Mouse (Mus musculus): ENCODE measurements around the gene Ffar1. TPM values are rescaled to one million over a fixed set of nuclear protein-coding genes. Genes with fewer than 3 reads are reported as not detected.
"Not testable (repeated sequence)": the region's sequence is repeated elsewhere in the genome, so short reads cannot be mapped to it uniquely, and the experiment has no call there.

Ffar1 gene
- polyA plus RNA-seq, 1 experiment from 2014 or later = not detected

DNA sequence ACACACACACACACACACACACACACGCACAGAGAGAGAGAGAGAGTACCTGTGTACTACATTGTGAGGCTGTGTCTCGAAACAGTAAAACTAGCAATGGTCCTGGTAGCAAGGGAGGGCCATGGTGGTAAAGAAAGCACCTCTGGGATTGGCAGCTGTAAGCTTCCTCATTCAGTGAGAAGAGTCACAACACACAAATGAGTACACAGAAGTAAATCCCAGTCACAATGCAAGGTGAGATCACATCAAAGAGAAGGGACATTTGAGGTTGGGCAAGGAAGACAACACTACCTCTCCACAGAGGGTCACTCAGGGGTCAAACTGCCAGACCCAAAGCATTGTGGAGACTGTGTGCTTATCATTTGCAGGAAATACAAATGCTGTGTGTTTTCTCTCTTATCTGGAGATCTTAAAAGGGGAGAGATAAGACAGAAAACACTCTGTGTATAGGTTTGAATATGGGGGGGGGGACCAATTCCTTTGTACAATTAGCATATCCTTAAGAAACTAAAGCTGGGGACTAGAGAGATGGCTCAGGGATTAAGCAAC, 14.8 kb downstream of the Ffar1 start:
- ATAC-seq (replicated peaks) = no peak
- no peak overlapping the region for H3K9ac ChIP-seq (replicated peaks)

DNA sequence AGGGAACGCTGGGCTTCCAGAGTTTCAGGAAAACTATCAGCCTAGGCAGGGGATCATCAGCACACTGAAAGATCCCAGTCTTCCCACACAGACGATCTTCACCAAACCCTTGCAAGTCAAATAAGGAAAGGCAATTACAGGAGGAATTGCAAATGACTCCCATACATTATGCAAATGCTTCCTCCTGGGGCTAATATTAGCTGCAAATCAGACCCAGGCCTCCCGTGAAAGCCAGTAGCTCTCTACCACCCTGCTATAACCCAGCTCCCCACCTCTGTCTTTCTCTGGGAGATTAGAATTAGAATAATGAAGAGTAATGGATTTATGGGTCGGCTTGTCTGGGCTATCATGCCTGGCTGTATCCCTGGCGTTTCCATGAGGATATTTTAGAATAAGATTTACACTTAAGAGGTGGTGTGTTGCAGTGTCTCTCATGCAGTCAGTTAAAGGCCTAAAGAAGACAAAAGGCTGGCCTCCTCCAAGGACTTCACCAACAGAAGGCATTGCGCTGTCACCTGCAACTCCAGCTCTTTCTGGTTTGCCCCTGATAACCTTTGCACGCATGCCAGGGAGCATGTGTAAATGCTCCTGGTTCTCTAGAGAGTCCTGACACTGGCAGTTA, 16.6 kb downstream of the Ffar1 start:
- no peak overlapping the region for H3K9ac ChIP-seq (replicated peaks)
- no peaks in the 10 kb centered on the region for H3K36me3 ChIP-seq
- peak overlapping the region; percentile 57; the same call in 1 of the 2 replicates for H3K27ac ChIP-seq (replicated peaks)
- no peak overlapping the region for H3K4me2 ChIP-seq (replicated peaks)
- no peaks in the 10 kb centered on the region for H3K27me3 ChIP-seq
- WGBS = 41% methylated on average over 7 of the region's 7 CpGs
- no peaks in the 10 kb centered on the region; the same call in 1 of the 2 replicates for H3K4me1 ChIP-seq
- ATAC-seq (replicated peaks) = no peak
- H3K4me3 ChIP-seq = no peak overlapping the region
- no peaks in the 10 kb centered on the region for H3K9me3 ChIP-seq

More for the DNA sequence above, 14.8 kb downstream of the Ffar1 start:
- no peaks in the 10 kb centered on the region for H3K9me3 ChIP-seq
- H3K4me3 ChIP-seq = no peak overlapping the region
- no peaks in the 10 kb centered on the region for H3K27me3 ChIP-seq
- H3K4me1 ChIP-seq = no peaks in the 10 kb centered on the region; the same call in 1 of the 2 replicates
- H3K4me2 ChIP-seq (replicated peaks) = no peak overlapping the region
- WGBS = 88% methylated on average over 2 of the region's 2 CpGs
- H3K36me3 ChIP-seq = no peaks in the 10 kb centered on the region
- H3K27ac ChIP-seq (replicated peaks) = no peak overlapping the region

DNA sequence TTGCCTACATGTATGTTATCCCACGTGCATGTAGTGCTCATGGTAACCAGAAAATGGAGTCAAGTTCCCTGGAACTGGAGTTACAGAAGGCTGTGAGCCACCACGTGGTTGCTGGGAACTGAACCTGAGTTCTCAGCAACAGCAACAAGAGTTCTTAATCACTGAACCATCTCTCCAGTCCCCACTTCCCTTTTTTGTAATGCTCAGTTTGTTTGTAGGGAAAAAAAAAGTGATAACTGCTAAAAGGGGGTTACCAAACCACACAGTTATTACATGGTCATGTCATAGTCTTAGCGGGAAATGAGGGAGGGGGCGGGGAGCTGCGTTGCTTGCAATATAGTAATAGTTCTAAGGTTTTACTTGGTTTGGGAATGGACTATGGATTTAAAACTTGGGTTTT, 19.3 kb downstream of the Ffar1 start:
- no peak for ATAC-seq (replicated peaks)
- Histone ChIP-seq H3K4me1 (no peaks in the 10 kb centered on the region; the same call in 1 of the 2 replicates), H3K4me2 (replicated peaks) (no peak overlapping the region), H3K27me3 (no peaks in the 10 kb centered on the region), H3K27ac (replicated peaks) (no peak overlapping the region), H3K4me3 (no peak overlapping the region), H3K9me3 (no peaks in the 10 kb centered on the region), H3K9ac (replicated peaks) (no peak overlapping the region), H3K36me3 (no peaks in the 10 kb centered on the region)
- 80% methylated on average over 5 of the region's 5 CpGs for WGBS

DNA sequence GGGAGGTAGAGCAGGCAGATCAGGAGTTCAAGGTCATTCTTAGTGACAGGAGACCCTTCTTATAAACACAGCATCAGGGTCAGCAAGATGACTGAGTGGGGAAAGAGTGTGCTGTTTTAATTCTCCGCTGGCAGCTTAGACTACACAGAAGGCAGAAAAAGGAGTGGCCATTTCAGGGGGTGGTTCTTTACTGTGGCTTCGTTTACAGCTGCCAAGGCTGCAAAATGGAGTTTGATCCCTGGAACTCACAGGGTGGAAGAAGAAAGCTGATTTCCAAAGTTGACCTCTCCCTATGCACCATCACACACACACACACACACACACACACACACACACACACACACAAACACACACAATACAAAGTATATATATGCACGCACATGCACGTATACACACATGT, 20.0 kb downstream of the Ffar1 start:
- no peak overlapping the region for H3K27ac ChIP-seq (replicated peaks)
- H3K9ac ChIP-seq (replicated peaks) = no peak overlapping the region
- ATAC-seq (replicated peaks) = no peak
- H3K9me3 ChIP-seq = no peaks in the 10 kb centered on the region
- H3K36me3 ChIP-seq = no peaks in the 10 kb centered on the region
- no peaks in the 10 kb centered on the region; the same call in 1 of the 2 replicates for H3K4me1 ChIP-seq
- H3K27me3 ChIP-seq = no peaks in the 10 kb centered on the region
- H3K4me3 ChIP-seq = no peak overlapping the region
- WGBS = 73% methylated on average over 4 of the region's 4 CpGs
- no peak overlapping the region for H3K4me2 ChIP-seq (replicated peaks)

DNA sequence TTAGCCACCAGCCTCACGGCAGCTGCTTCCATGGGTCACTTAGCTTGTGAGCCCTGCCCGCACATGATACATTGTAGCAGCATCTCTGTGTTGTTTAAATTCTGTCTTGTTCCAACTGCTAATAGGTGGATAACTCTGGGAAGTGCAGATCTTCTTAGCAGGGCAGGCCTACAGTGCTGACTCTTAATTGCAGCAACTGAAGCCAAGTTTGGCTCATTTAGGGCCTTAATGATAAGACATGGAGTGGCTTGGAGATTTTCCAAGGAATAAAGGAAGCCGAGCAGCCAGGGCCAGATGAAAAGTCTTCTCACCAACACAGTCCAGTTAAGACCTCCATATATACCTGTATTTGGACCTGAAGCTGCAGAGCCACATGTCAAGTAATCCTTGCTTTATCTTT, 21.1 kb downstream of the Ffar1 start:
- H3K4me3 ChIP-seq = no peak overlapping the region
- no peak for ATAC-seq (replicated peaks)
- 60% methylated on average over 3 of the region's 3 CpGs for WGBS

DNA sequence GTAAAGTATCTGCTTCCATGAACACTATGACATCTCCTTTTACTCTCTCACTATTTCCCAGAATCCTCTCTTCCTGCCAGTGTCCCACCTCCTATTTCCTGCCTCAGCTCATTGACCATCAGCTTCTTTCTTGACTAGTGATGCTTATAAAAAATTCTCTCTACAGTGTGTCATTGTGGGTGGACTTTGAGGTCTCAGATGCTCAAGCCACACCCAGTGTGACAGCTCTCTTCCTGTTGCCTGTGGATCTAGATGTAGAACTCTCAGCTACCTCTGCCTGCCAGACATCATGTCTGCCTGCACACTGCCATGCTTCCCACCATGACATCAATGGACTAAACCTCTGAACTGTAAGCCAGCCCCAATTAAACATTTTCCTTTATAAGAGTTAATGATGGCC, 24.1 kb downstream of the Ffar1 start:
- H3K9me3 ChIP-seq = no peaks in the 10 kb centered on the region
- no peaks in the 10 kb centered on the region for H3K36me3 ChIP-seq
- H3K4me1 ChIP-seq = no peaks in the 10 kb centered on the region
- H3K27me3 ChIP-seq = no peaks in the 10 kb centered on the region
- H3K4me2 ChIP-seq (replicated peaks) = no peak overlapping the region
- no peak overlapping the region for H3K4me3 ChIP-seq
- H3K27ac ChIP-seq (replicated peaks) = no peak overlapping the region
- no peak overlapping the region for H3K9ac ChIP-seq (replicated peaks)
- no peak for ATAC-seq (replicated peaks)

More for the DNA sequence above, 21.1 kb downstream of the Ffar1 start:
- Histone ChIP-seq H3K4me2 (replicated peaks) (no peak overlapping the region), H3K27ac (replicated peaks) (no peak overlapping the region), H3K9ac (replicated peaks) (no peak overlapping the region), H3K36me3 (no peaks in the 10 kb centered on the region), H3K4me1 (no peaks in the 10 kb centered on the region; the same call in 1 of the 2 replicates), H3K27me3 (no peaks in the 10 kb centered on the region), H3K9me3 (no peaks in the 10 kb centered on the region)

DNA sequence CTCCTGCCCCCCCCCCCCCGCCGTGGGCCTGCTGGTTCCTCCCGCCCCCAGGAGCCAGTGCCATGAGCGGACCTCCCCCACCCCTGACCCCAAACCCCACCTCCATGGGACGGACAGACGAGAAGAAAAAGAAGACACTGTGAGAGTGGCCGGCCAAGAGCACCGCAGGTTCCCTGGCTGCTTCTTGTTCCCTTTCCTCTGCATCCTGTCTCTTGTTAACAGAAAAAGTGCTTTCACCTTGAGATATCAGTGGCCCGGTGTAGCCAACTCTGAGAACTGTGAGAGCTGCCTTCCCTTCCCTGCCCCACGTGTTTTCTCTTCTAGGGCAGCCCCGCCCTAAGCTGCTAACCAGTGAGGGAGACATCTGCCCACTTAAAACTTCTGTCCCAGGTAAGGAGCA, 28.7 kb downstream of the Ffar1 start:
- H3K9me3 ChIP-seq; H3K4me1 ChIP-seq; H3K4me2 ChIP-seq (replicated peaks); H3K9ac ChIP-seq (replicated peaks); H3K27me3 ChIP-seq; ATAC-seq (replicated peaks); H3K36me3 ChIP-seq; H3K27ac ChIP-seq (replicated peaks); H3K4me3 ChIP-seq: not testable (repeated sequence)
- WGBS = 67% methylated on average over 10 of the region's 11 CpGs

DNA sequence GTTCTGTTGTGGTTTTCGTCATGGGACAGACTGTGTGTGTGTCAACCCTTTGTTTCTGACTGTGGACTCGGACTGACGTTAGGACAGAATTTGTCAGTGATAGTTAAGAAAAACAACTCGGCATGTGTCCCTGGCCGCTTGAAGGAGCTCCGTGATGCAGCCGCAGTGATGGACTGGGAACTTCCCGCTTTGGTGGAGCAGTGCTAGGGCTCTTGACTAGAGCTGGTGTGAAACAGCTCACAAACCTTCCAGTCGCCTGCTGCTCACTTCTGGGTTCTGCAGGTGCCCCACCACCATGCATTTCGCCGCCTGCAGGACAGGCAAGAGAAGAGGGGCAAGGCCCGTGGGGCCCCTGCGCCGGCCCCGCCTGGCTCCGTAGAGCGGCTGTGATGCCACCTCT, 29.1 kb downstream of the Ffar1 start:
- H3K9me3 ChIP-seq = no peaks in the 10 kb centered on the region
- H3K4me2 ChIP-seq (replicated peaks) = no peak overlapping the region
- 77% methylated on average over 17 of the region's 17 CpGs for WGBS
- H3K27ac ChIP-seq (replicated peaks) = no peak overlapping the region
- H3K9ac ChIP-seq (replicated peaks) = no peak overlapping the region
- H3K36me3 ChIP-seq = no peaks in the 10 kb centered on the region
- no peaks in the 10 kb centered on the region for H3K4me1 ChIP-seq
- ATAC-seq (replicated peaks) = no peak
- no peak overlapping the region for H3K4me3 ChIP-seq
- no peaks in the 10 kb centered on the region for H3K27me3 ChIP-seq

DNA sequence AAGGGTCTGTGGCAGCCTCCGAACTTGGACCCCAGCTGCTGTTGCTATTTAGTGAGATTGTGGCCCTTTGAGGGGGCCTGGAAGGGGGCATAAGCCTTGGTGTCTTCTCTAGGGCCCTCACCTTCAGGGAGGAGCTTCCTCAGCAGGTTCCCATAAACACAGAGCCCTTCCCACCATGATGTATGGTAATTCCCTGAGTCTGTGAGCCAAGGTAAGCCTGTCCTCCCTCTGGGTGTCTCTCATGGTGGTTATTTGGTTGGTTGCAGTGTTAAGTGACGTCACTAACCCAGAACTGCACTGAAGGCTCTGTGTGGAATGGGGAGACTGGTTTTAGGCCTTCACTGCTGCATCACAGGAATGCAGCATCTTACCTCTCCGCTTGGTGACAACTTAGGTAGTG, 31.9 kb downstream of the Ffar1 start:
- ATAC-seq (replicated peaks) = no peak
- H3K27me3 ChIP-seq = no peaks in the 10 kb centered on the region
- WGBS = 70% methylated on average over 3 of the region's 3 CpGs
- H3K4me3 ChIP-seq = no peak overlapping the region
- H3K4me1 ChIP-seq = no peaks in the 10 kb centered on the region
- no peaks in the 10 kb centered on the region for H3K9me3 ChIP-seq
- no peak overlapping the region for H3K9ac ChIP-seq (replicated peaks)
- no peak overlapping the region for H3K27ac ChIP-seq (replicated peaks)
- H3K4me2 ChIP-seq (replicated peaks) = no peak overlapping the region
- no peaks in the 10 kb centered on the region for H3K36me3 ChIP-seq

DNA sequence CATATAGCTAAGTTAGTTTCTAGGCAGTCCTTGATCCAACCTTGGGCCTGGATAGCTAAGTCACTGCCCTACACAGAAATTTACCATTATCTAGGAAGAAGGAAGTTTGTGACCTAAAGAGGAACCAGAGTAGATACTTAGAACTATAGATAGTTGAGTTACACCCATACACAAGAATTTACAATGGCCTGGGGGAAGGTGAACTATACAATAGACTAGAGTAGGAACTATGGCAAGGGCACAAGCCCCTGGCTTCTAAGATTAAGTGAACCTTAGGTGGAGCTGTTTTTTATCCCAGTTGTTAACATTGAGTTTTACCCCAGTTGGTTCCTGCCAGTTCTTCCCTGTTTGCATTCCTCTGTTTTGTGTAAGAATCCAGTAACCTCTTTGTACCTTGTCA, 32.5 kb downstream of the Ffar1 start:
- H3K27me3 ChIP-seq; H3K36me3 ChIP-seq; H3K27ac ChIP-seq (replicated peaks); H3K4me2 ChIP-seq (replicated peaks); H3K9me3 ChIP-seq; H3K4me1 ChIP-seq; H3K9ac ChIP-seq (replicated peaks); H3K4me3 ChIP-seq; ATAC-seq (replicated peaks): not testable (repeated sequence)

DNA sequence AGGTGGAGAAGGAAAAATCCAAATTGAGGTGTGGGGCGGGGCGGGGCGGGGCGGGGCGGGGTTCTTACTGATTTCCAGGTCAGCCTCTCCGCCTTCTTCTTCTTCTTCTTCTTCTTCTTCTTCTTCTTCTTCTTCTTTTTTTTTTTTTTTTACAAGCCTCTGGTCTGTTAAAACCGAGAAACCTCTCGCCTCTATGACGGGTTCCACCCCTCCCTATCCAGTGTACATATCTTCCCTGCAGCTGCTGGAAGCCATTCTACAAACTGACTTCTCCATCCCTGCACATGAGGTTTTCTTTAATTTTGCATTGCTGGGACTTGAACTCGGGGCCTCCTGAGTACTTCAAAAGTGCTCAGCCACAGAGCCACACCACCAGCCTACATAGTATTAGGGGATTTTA, 34.7 kb downstream of the Ffar1 start:
- no peak overlapping the region for H3K9ac ChIP-seq (replicated peaks)
- no peaks in the 10 kb centered on the region for H3K36me3 ChIP-seq
- ATAC-seq (replicated peaks) = no peak
- WGBS = 93% methylated on average over 10 of the region's 10 CpGs
- H3K4me1 ChIP-seq = no peaks in the 10 kb centered on the region
- H3K4me2 ChIP-seq (replicated peaks) = no peak overlapping the region
- H3K27me3 ChIP-seq = no peaks in the 10 kb centered on the region
- no peak overlapping the region for H3K4me3 ChIP-seq
- H3K27ac ChIP-seq (replicated peaks) = no peak overlapping the region
- H3K9me3 ChIP-seq = no peaks in the 10 kb centered on the region

DNA sequence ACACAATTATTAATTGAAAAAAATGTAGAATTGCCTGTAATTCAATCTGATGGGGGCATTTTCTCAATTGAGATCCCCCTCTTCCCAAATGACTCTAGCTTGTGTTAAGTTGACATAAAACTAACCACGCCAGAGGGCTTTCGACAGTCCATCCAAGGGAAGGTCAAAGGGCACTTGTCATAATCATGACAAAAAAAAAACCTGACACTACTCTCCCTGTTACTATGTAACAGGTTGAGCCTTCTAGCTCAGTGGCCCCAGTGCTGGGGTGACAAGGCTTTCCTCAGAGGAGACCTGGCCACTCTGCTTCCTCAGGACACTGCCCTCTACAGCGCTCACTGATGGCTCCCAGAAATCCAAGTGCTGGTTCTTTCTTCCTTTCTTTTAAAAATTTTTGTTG, 37.1 kb downstream of the Ffar1 start:
- Histone ChIP-seq H3K9ac (replicated peaks) (no peak overlapping the region), H3K36me3 (no peaks in the 10 kb centered on the region), H3K9me3 (no peaks in the 10 kb centered on the region), H3K27ac (replicated peaks) (no peak overlapping the region), H3K4me1 (no peaks in the 10 kb centered on the region), H3K4me2 (replicated peaks) (no peak overlapping the region), H3K27me3 (no peaks in the 10 kb centered on the region), H3K4me3 (no peak overlapping the region)
- 93% methylated on average over 3 of the region's 3 CpGs for WGBS
- ATAC-seq (replicated peaks) = no peak

DNA sequence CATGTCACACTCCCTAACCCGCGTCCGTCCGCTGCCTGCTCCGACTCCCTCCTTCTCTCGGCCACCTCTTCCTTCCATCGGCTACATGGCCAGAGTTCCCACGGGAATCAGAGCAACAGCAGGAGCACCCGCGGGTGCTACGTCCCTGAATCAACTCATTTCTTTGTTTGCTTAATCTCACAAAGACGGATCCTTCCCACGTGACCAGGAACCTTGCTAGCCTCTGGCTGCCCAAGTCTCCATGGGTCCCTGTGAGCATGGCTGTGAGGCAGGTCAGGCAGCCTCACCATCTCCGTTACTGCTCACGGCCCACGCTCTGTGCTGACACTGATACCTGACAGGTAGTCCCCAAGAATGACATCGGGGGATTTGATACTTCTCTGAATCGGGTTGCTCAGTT, 37.7 kb downstream of the Ffar1 start, which contains the start of gene Ffar2:
TSS of gene Ffar2 (minus strand) at position 101 of the 400 bp plus-strand sequence.
- H3K27ac ChIP-seq (replicated peaks) = no peak within 1 kb of the TSS
- H3K27me3 ChIP-seq = no peaks in the 10 kb centered on the region
- no peaks in the 10 kb centered on the region for H3K9me3 ChIP-seq
- H3K4me1 ChIP-seq = no peaks in the 10 kb centered on the region
- 90% methylated on average over 18 of the region's 18 CpGs for WGBS
- no peak within 1 kb of the TSS for H3K4me2 ChIP-seq (replicated peaks)
- no peak within 1 kb of the TSS for H3K4me3 ChIP-seq
- H3K36me3 ChIP-seq = no peaks in the 10 kb centered on the region
- ATAC-seq (replicated peaks) = no peak
- no peak within 1 kb of the TSS for H3K9ac ChIP-seq (replicated peaks)

All from forebrain, embryonic 15.5 days (tissue).